Mouse (Mus musculus) myocyte (in vitro differentiated cells): ENCODE measurements around the gene Eif2b1.

Experiments
- E2F4 ChIP-seq: IDR thresholded peaks from one replicate; pipeline ENCODE4 v1.6.1; 2011; ENCODE audit warnings: mild to moderate bottlenecking, control low read depth, moderate library complexity; ENCODE audit not compliant: insufficient read depth
- MAX ChIP-seq: IDR thresholded peaks from one replicate; pipeline ENCODE4 v1.6.1; 2011; ENCODE audit warnings: low read depth, mild to moderate bottlenecking, control low read depth
- MYOG ChIP-seq, 3 experiments: IDR thresholded peaks; one replicate each; pipeline ENCODE4 v1.6.1; 2011; ENCODE audit warnings: control low read depth in 2 of 3, low read depth in 2 of 3, mild to moderate bottlenecking in 2 of 3; ENCODE audit not compliant: insufficient read length in 2 of 3, control insufficient read depth in 1 of 3, insufficient read depth in 1 of 3
- POLR2A ChIP-seq: IDR thresholded peaks from one replicate; pipeline ENCODE4 v1.6.1; 2011; ENCODE audit warnings: low read depth, mild to moderate bottlenecking, control low read depth, moderate library complexity; ENCODE audit not compliant: insufficient read length
- REST ChIP-seq: IDR thresholded peaks from one replicate; pipeline ENCODE4 v1.6.1; 2011; ENCODE audit warnings: mild to moderate bottlenecking, control low read depth, moderate library complexity; ENCODE audit not compliant: insufficient read depth, insufficient read length
- TCF3 ChIP-seq: IDR thresholded peaks from one replicate; pipeline ENCODE4 v1.6.1; 2011; ENCODE audit warnings: low read depth, control low read depth; ENCODE audit not compliant: insufficient read length
- USF1 ChIP-seq: IDR thresholded peaks from one replicate; pipeline ENCODE4 v1.6.1; 2011; ENCODE audit warnings: low read depth, mild to moderate bottlenecking, control low read depth, moderate library complexity

DNA sequence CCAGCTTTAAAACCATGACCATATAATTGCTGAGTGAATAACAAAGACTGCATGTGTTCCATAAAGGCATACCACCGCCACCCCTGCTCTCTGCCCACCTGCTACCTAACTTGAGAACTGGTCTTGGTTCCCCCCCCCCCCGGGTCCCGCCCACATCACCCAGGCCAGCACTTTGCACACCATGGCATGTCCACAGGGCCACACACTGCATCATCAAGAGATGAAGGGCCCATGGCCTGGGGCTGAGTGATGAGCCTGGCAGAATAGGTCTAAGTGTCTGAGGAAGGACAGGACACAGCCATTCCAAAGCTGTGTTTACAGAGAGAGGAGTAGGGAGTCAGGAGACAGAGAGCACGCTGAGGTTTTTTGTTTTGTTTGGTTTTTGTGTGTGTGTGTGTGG, 50.6 kb downstream of the Eif2b1 start:
- no peak for TF ChIP-seq TCF3
- TF ChIP-seq POLR2A: no peak
- no peak for TF ChIP-seq MAX
- TF ChIP-seq MYOG (IDR thresholded peaks at IDR 0.05; ENCODE audit: control insufficient read depth in 1 of 3, insufficient read depth in 1 of 3, insufficient read length in 2 of 3, low read depth in 2 of 3): no peak
- TF ChIP-seq E2F4: no peak
- TF ChIP-seq REST: no peak
- no peak for TF ChIP-seq USF1
